Mouse (Mus musculus) regulatory T cell (primary cell): ENCODE results near the gene Osbpl10.

Source experiments
- in situ Hi-C: fragments of 300-600 bp; cut with MboI, MseI; formaldehyde crosslinking; loops from one replicate; pipeline ENCODE4 v1.15.1; 2025; ENCODE audit warnings: high pct_unique_total_duplicates

The Osbpl10 gene

DNA sequence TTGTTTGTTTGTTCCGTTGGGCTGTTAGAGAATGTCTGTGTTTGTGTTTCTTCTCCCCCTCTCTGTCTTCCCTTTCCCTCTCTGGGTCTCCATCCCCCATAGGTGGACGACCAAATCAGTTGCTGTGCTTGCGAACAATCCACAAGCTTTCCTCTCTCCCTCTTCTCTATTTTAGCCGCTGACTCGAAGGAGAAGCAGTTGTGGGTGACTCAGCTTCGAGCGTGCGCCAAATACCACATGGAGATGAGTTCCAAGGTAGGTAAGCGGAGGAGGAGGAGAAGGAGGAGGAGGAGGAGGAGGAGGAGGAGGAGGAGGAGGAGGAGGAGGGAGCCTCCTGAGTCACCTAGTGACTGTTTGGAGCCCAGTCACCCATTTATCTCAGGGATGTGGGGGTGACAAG lies 88.7 kb downstream of the Osbpl10 start:
- in situ Hi-C loops, result loop anchor here (10.0 kb wide), 1 partner anchor 498 kb away; no protein-coding TSS in a partner anchor

DNA sequence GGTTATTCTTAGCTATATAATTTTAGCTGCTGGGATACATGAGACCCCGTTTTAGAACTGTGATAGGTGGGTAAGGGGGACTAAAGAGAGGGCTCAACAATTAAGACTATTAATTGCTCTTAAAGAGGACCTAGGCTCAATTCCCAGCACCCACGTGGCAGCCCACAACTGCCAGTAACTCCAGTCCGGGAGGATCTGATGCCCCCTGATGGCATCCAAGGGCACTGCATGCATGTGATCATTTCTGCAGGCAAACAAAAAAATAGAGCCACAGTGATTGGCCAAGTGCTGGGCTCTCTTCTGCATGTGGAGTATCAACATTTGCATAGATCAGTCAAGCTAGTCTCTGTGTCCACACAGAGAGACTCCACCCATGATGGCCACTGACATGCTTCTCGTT lies 96.8 kb downstream of the Osbpl10 start:
- in situ Hi-C loops, result no loop called here

DNA sequence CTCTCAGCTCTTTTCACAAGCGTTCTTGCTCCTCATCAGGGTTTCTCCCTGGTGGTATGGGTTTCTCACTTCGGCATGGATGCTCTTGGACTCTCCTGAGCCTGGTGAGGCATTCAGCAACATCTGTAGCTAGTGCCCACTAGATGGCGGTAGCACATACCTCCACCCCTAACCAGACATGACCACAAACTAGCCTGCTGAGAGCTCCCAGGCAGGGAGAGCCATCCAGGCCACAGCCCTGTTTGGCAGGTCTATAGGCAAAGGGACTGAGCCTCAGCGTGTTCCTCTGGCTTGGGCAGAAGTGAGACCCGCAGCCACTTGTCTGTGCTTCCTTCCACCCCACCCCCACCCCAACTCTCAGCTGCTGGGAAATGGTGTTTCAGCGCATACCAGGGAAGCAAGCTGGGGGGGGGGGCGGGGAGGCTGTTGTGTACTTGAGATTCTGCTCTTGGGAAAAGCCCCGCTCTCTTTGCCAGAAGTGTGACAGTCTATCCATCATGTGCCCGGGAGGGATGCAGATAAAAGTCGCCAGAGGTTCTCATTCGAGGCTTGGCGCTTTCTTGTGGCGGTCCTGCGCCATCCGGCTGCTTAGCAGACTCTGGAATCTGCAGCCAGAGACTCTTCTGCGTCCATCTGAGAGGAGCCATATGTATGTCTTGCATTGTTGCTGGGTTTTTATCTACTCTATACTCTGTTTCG lies 110.1 kb downstream of the Osbpl10 start:
- in situ Hi-C loops, result no loop called here

DNA sequence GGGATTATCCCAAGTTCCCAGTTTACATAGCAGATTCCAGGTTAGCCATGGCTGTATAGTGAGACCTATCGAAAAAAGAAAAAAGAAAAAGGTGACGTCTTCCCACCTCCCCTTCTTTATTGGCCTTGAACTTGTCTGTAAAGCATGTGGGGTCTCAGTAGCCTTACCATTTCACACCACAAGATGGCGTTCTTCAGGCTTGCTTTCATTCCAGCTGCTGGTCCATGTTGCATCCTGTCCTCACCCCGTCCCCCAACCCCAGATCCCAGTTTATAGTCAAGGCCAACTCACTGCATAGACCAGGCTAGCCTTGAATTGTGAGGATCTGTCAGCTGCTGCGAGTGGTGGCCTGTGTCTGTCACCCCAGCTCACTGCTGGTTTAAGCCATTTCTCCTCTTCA lies 111.3 kb downstream of the Osbpl10 start:
- in situ Hi-C loops, result no loop called here

DNA sequence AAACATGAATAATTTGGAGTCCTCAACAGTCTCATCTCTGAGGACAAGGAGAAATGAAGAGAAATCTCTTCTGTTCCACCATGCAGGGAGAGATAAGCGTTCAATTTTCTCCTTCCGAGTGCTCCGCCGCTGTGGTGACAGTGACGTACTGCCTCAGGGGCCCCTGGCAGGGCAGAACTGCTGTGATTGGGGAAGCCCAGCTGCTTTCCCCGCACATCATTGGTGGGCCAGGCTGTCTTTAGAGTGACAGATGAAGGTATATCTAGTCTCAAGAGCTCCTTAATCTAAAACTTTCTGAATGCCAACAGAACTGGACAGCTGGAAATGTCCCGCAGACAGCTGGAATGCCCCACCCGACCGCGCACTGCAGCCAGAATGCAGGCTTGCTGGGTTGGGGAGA lies 118.1 kb downstream of the Osbpl10 start:
- in situ Hi-C loops, result no loop called here

DNA sequence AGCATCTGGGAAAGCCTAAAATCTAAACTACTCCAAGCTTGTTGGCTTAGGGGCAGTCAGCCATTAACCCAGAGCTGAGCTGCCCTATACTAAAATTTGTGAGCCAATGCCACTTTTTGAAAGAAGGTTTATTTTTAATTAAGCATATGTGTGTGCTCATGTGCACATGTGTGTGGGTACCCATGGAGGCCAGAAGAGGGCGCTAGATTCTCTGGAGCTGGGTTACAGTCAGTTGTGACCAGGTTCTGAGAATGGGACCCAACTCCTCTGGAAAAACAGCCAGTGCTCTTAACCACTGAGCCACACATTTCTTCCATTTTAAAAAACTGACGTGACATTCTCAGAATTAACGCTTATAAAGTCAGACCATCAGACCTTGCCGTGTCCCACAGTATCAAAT lies 119.0 kb downstream of the Osbpl10 start:
- in situ Hi-C loops, result no loop called here

DNA sequence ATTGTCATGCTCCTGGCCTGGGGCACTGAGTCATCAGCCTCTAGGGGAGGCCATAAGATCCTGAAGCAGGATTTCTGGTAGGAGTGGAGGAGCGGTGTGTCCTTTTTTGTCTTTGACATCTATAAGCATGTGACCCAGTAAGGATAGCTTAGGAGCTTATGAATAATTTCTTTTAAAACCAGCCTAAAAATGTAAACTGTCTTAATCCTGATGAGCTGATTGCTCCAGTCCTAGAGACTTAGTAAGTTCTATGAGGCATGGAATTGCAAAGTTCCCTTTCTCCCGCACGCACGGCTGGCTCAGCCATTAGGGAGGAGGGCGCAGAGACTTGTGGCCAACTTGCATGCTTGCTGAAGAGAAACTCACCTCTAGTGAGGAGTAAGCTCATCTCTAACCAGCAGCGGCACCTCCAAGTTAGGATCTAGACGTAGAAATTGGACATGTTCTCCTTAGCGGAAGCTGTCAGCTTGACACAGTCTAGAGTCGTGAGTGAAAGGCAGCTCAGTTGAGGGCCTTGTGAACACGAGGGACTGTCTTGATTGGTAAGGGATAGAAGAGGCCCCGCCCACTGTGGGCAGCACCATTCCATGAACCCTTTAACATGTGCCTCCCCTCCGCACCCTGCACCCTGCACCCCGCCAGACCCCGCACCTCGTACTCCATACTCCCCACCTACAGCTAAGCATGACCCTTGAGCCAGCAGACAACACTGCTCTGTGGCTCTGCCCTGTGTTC lies 122.0 kb downstream of the Osbpl10 start:
- in situ Hi-C loops, result no loop called here

DNA sequence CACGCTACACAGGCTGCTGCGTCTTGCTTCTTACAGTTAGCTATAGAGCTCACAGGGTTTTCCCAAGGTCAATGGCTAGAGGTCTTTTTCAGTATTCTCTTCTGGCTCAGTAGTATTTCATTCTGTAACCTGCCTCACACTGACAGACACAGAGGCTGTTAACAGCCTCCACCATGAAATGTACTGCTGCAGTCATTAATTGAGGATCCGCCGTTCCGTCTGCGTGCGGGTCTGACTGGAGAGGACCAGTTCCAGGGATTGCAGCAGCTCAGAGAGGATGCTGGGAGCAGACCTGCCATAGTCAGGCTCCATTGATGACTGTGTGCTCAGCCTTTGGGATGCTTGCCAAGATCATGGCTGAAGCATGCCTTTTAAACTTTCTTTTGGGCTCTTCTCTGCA lies 129.1 kb downstream of the Osbpl10 start:
- in situ Hi-C loops, result no loop called here

DNA sequence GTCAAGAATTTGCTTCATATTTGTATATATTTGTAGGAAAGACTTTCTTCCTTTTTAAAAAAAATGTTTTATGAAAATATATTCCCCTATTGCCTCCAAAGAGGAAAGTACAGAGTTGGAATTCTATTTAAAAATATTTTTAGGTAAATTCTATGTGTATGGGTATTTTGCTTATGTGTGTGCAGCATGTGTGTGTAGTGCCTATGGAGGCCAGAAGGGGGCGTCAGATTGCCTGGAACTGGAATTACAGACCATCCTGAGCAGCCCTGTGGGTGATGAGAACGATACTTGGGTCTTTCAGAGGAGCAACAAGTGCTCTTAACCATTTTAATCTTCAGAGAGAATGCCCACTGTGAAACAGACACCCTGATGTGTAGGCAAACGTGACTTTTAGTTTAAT lies 132.3 kb downstream of the Osbpl10 start:
- in situ Hi-C loops, result no loop called here

DNA sequence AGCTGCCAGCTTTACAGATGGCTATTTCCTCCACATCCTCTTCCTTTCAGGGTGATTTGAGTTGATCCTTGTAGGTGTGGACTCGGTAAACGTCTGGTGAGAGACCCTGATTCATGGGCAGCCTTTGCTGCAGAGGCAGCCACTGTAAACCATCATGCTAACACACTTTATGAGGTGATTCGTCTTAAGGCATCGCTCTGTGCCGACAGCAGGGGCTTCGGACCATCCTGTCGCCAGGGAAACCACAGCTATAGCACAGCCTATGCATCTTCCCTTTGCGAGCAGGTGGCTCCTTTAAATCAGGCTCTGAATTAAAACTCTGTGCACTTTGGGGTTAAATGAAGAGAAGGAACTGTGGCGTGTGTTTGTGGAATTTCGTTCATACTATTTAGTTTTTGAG lies 138.9 kb downstream of the Osbpl10 start:
- in situ Hi-C loops, result no loop called here

DNA sequence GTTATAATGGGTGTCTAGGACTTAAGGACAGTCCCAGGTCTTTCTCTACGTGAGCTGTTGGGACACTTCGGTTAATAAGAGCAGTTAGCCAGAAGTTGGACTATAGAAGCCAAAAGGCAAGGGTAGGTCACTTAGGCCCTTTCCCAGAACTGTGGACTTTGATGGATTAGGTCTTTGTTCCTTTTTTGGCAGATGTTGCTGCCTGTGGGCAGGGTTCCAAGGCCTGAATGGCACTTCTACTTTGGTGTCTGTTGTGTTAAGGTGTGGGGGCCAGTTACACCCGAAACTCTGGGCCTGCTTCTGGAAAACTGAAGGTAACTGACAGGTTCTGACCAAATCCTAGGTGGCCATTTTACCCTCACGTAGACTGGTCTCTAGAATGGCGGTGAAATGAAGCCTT lies 141.9 kb downstream of the Osbpl10 start:
- in situ Hi-C loops, result no loop called here

DNA sequence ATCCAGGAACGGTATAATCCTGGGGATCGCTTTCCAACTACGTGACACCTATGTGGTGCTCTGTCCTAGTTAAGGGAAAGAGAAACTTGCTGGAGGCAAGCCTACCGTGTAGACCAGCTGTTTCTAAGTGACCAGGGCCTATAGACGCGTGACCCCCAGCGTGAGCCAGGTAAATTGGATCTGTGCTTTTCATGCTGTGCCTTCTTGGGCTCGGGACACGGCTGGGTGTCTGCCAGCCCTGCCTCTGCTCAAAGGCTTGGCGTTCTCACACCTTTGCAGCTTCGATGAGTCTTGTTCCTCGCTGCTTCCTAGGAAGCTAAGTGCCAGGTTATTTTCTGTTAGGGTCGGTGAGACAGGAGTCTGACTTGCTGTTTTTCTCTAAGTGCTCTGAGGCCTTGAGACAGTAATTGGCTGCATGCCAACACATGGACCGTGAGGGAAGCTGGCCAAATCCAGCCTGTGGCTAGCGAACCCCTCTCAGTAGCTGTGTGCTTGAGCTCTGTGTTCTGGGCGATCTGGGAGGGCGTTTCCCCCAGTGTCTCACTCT lies 142.4 kb downstream of the Osbpl10 start:
- in situ Hi-C loops, result no loop called here

DNA sequence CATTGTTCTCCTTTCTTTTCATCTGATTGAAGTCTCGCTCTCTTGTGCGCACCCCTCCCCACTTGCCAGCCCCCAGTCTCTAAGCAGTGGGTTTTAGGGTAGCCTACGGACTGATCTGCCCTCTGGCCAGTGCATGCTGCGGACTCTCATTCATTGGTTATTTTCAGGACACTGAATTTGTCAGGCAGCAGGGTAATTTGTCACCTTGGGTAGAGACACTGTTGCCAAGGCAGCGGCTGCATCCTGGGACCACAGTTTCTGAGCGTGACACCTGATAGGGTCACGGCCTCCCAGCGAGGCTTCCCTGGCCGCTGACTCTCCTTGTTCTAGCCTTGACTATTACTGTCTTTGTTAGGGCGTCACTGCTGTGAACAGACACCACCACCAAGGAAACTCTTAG lies 149.0 kb downstream of the Osbpl10 start:
- in situ Hi-C loops, result no loop called here

DNA sequence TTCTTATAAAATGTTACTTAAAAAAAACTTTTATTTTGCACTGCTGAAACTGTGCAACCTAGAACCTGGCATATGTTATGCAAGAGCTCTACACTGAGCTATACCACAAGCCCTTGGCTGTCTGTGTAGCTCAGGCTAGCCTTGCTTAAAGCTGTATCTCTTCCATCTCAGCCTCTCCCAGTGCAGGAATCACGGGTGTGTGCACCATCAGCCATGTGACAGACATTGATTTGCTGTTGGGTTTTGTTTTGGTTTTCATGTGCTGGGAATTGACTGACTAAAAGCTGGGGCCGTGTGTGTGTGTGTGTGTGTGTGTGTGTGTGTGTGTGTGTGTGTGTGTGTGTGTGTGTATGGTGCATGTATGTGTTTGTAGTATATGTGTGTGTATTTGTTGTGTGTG lies 155.6 kb downstream of the Osbpl10 start:
- in situ Hi-C loops, result no loop called here

DNA sequence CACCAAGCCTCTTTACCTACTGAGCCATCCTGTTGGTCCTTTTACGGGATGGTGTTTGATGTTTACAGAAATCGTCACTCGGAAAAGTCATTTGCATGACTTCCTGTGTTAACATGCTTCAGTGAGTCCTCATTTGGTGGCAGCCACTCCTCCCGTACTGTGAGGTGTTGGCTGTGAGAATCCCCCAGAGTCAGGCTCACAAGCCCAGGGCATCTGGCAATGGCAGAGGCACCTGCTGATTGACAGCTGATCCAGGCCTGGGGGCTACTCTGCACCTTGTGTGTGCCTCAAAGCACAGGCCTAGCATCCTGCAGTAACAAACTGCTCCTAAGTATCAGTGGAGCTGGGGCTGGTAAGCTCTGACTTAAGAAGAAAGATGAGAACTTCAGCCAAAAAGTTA lies 156.4 kb downstream of the Osbpl10 start:
- in situ Hi-C loops, result no loop called here

DNA sequence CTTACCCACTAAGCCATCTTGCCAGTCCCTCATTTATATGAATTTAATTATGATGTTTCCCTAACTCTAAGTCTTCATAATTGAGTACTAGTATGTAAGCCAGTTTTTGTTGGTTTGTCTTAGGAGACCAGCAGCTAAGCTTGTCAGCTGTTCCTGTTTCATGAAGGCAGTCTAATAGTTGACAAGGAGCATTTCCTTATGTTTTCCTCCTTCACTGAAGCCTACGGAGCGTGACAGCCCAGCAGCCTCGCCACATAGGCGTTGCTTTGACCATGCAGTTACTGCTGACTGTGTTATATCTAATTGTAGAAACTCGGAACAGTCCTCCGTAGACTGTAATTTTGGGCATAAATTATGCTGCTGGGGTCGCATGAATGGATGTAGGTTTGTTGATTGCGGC lies 157.0 kb downstream of the Osbpl10 start:
- in situ Hi-C loops, result no loop called here

DNA sequence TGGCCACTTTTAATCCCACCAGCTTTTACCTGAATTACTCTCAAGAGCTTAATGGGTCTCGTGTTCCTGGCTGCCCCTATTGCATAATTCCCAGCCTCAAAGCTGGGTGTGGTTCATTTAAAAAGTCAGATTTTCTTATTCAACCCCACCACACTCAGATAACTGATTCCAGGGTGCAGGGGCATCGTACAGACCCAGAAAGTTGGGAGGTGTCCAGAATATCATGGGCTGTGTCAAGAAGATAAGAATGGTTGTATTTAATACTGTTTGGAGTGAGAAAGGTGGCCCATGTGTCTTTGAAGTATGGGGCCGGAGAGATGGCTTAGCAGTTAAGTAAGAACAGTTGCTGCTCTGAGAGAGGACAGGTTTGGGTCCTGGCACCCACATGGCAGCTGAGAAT lies 159.5 kb downstream of the Osbpl10 start:
- in situ Hi-C loops, result no loop called here

DNA sequence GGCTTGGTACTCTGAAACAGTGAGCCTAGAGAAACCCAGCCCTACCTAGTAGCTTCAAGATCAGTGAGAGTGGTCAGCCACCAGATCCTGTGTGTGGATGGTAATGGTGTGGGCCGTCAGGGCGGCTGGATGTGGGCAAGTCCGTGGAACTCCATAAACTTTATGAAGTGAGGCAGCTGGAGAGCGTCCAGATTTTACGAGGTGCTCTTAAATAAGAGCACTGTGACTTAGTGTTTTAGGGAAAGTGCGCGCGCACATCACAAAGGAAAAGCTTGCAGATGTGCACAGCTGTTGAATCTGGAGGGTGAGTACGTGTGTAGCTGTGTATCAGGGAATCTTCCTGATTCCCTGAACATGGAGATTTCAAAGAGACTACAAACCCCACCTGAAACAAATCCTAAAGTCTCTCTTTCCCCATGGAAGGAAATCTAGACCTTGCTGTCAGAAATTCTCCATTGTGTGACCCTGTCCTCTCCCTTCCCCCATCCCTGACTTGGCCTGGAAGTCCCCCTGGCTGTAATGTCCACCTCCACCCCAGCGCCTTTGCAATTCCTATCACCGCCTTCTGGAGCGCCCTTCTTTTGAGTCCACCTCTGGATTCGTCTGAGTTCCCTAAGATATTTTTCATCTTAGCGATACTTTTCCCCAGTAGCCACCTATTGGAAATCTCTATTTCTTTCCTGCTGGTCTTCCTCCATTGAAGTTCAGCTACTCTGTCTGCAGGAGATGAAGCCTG lies 161.4 kb downstream of the Osbpl10 start:
- in situ Hi-C loops, result no loop called here

DNA sequence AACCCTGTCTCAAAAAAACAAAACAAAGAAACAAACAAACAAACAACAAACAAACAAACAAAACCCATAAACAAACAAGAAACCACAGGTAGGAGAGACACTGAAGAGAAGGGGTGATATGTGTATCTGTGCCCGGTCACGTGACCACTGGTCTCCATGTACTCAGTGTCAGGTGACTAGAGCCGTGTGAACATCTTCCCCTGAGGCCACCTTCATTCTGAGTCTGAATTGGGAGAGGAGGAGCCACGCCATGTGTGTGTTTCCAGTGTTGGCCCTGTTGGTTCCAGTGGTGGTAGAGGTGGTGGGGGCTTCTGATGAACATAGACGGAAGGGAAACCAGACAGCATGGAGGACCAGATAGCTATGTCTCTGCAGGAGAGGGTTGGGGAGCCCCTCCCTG lies 168.8 kb downstream of the Osbpl10 start:
- in situ Hi-C loops, result no loop called here

DNA sequence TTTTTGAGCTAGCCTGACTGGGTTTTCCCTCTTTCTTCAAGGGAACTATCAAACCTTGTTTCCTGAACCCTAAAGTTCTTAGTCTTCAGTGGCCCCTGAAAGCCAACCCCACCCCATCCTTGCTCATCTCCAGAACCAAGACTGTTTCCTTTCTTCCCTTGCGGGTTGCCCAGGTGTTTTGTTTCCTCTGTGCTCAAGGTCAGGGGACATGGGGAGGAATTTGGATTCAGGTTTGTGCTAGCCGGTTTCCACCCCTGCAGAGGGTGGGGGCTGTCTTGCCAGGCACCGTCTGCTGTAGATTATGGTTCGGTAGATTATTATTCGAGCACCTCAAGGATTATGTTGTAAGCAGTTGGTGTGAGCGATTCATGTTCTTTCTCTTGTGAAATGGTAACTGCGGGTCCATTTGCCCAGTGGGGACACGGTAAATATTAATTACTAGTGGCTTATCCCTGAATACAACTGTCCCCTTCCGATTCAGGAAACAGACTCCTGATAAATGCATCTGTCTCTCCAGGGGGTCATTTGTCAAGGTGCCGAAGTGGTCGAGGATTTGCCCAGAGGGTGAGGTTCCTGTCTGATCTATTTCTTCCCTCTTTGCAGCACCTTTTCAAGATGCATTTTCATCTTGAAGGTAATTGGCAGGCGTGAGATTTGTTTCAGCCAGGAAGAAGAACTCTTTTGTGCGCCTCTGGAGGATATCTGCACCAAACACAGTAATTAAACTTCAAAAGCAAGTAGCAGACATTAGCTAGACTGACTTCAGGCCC lies 169.4 kb downstream of the Osbpl10 start:
- in situ Hi-C loops, result no loop called here

DNA sequence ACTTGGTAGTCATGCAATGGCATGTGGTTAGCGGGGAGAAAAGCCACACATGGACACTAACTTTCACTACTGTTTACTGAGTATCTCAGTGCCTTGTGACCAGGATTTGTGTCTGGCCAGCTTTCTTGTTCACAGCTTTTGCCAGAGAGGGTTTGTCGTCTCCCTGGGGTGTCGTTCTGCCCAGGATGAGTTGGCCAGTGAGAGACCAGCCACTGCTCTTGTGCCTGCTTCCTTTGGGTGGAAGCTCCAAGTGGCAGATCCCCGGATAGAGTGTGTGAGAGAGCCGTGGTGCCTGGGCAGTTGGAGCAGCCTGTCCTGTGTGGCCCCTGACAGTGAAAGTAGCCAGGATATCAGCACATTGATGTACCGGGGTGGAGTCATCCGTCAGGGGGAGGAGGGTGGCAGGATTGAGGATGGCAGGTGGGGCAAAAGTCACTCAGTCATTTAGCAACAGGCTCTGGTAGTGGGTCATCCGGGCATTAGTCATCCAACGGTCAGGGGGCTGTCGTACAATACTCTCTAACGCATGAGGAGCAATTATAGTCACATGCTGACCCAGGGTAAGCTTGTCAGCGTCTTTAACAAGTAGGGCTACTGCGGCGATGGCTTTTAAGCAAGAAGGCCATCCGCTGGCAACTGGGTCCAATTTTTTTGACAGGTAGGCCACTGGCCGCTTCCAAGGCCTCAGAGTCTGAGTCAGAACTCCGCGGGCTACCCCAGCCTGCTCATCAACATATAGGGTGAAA lies 170.8 kb downstream of the Osbpl10 start:
- in situ Hi-C loops, result no loop called here
